Mouse (Mus musculus) neural tube, postnatal 0 days (tissue): Measurements from ENCODE around the gene Epn1. TPM values are rescaled to one million over a fixed set of nuclear protein-coding genes. Genes with fewer than 3 reads are reported as not detected.

ENCODE experiments used
- microRNA-seq: library from miRNA; unstranded; fragments of <30 nt; microRNA quantifications from one replicate; pipeline ENCODE4, GENCODE M21; 2016
- polyA plus RNA-seq: library from polyadenylated mRNA; unstranded; fragments of >200 nt; fragmentation: Nextera tagmentation; extraction: Ambion mirVana; gene quantifications from 2 replicates; pipeline ENCODE4 v1.2.1, GENCODE M21; 2015

The Epn1 gene
- polyA plus RNA-seq: 93.4 and 120 TPM in 2 replicates

GRCm38 (mm10) chr7:5080010-5080751, at the start of gene Epn1:
TSS of gene Epn1 (plus strand) at chr7:5080235.

GRCm38 (mm10) chr7:5033818-5034217, 46.2 kb upstream of the Epn1 start, which contains the start of gene 4632433K11Rik:
TSS of gene 4632433K11Rik (plus strand) at chr7:5034118.

GRCm38 (mm10) chr7:5038109-5038732, 41.8 kb upstream of the Epn1 start, which contains the start of gene Zfp784:
TSS of gene Zfp784 (minus strand) at chr7:5038446.

GRCm38 (mm10) chr7:5051193-5052192, 28.5 kb upstream of the Epn1 start, which contains the start of gene Zfp580:
TSS of gene Zfp580 (plus strand) at chr7:5051538.

GRCm38 (mm10) chr7:5061774-5062359, 18.2 kb upstream of the Epn1 start, which contains the start of gene U2af2:
TSS of gene U2af2 (plus strand) at chr7:5062143.

GRCm38 (mm10) chr7:5116850-5117249, 36.8 kb downstream of the Epn1 start, which contains the start of gene Rfpl4:
TSS of gene Rfpl4 (minus strand) at chr7:5116950.

GRCm38 (mm10) chr7:5125549-5126406, 45.7 kb downstream of the Epn1 start, which contains the start of gene Rasl2-9:
TSS of gene Rasl2-9 (minus strand) at chr7:5125950.

Small RNA genes lying within 50 kb of the gene (microRNA-seq; reads per million reads assigned to microRNA genes)
- gene Gm26217: not detected

Other genes starting within 250 kb of the Epn1 start
- gene Shisa7, start 235.5 kb upstream of the Epn1 start, polyA plus RNA-seq: 8.2 and 11.1 TPM in 2 replicates
- 3.1 and 4.0 TPM in 2 replicates for gene Isoc2b, start 210.0 kb upstream of the Epn1 start, polyA plus RNA-seq
- gene Isoc2a, start 203.1 kb upstream of the Epn1 start, polyA plus RNA-seq: 0.85 and 0.86 TPM in 2 replicates
- gene Gm36210, start 173.7 kb upstream of the Epn1 start, polyA plus RNA-seq: 0.42 TPM in 1 of 2 replicates, not detected in the other
- gene Zfp628, start 165.0 kb upstream of the Epn1 start, polyA plus RNA-seq: 3.0 and 4.2 TPM in 2 replicates
- gene Nat14, start 158.2 kb upstream of the Epn1 start, polyA plus RNA-seq: 35.0 and 39.1 TPM in 2 replicates
- gene Ssc5d, start 154.4 kb upstream of the Epn1 start, polyA plus RNA-seq: 0.88 and 1.3 TPM in 2 replicates
- gene Sbk2, start 115.8 kb upstream of the Epn1 start, polyA plus RNA-seq: not detected in 2 replicates
- gene Sbk3, start 109.1 kb upstream of the Epn1 start, polyA plus RNA-seq: 0.12 and 0.25 TPM in 2 replicates
- 37.5 and 40.0 TPM in 2 replicates for gene Zfp579, start 84.1 kb upstream of the Epn1 start, polyA plus RNA-seq
- 5.8 and 6.8 TPM in 2 replicates for gene Zfp524, start 65.8 kb upstream of the Epn1 start, polyA plus RNA-seq
- 22.9 and 26.6 TPM in 2 replicates for gene Fiz1, start 65.5 kb upstream of the Epn1 start, polyA plus RNA-seq
- 1.3 and 2.1 TPM in 2 replicates for gene Gm44973, start 64.7 kb upstream of the Epn1 start, polyA plus RNA-seq
- 5.1 and 5.6 TPM in 2 replicates for gene Zfp865, start 59.9 kb upstream of the Epn1 start, polyA plus RNA-seq
- 72.3 and 78.9 TPM in 2 replicates for gene Ccdc106, start 59.7 kb upstream of the Epn1 start, polyA plus RNA-seq
- not detected in 2 replicates for gene 4632433K11Rik, start 46.1 kb upstream of the Epn1 start, polyA plus RNA-seq
- 6.1 and 7.8 TPM in 2 replicates for gene Zfp784, start 41.8 kb upstream of the Epn1 start, polyA plus RNA-seq
- 128 and 133 TPM in 2 replicates for gene Zfp580, start 28.7 kb upstream of the Epn1 start, polyA plus RNA-seq
- 72.7 and 76.9 TPM in 2 replicates for gene U2af2, start 18.1 kb upstream of the Epn1 start, polyA plus RNA-seq
- not detected in 2 replicates for gene Rfpl4, start 36.7 kb downstream of the Epn1 start, polyA plus RNA-seq
- gene Rasl2-9, start 45.7 kb downstream of the Epn1 start, polyA plus RNA-seq: 0.81 and 0.85 TPM in 2 replicates
- gene Vmn1r55, start 69.4 kb downstream of the Epn1 start, polyA plus RNA-seq: not detected in 2 replicates
- not detected in 2 replicates for gene Vmn1r56, start 116.5 kb downstream of the Epn1 start, polyA plus RNA-seq
- not detected in 2 replicates for gene Vmn1r57, start 138.3 kb downstream of the Epn1 start, polyA plus RNA-seq